In genomic region chr15:31587789-31588188, GRCm38 (mm10) we compare ENCODE assay signal across 24 mouse cellular contexts. TPM values are rescaled to one million over a fixed set of nuclear protein-coding genes. Genes with fewer than 3 reads are reported as not detected.
"Had no signal": no experiment of that assay in that cellular context is flagged by ENCODE, and none has a peak within 500 bp of the region (broad histone marks: within the 10 kb centered on the region; RNA-seq: fewer than 3 reads in every experiment).

No protein-coding gene starts in this region.

- H3K9me3 ChIP-seq: limb, embryonic 10.5 days; limb, embryonic 13.5 days; liver, embryonic 12.5 days; liver, embryonic 15.5 days; lung, embryonic 15.5 days; neural tube, embryonic 12.5 days; neural tube, embryonic 15.5 days had no signal

- H3K4me3 ChIP-seq: limb, embryonic 10.5 days; limb, embryonic 13.5 days; liver, embryonic 12.5 days; liver, embryonic 15.5 days; lung, embryonic 15.5 days; neural tube, embryonic 12.5 days; neural tube, embryonic 15.5 days had no signal

- H3K27ac ChIP-seq: kidney, postnatal 0 days; limb, embryonic 10.5 days; limb, embryonic 13.5 days; liver, embryonic 12.5 days; liver, embryonic 15.5 days; lung, embryonic 15.5 days; neural tube, embryonic 12.5 days; neural tube, embryonic 15.5 days; stomach, postnatal 0 days had no signal

- H3K4me1 ChIP-seq: limb, embryonic 10.5 days; limb, embryonic 13.5 days; lung, embryonic 15.5 days; neural tube, embryonic 12.5 days; neural tube, embryonic 15.5 days had no signal

- H3K4me2 ChIP-seq: limb, embryonic 13.5 days; liver, embryonic 12.5 days; liver, embryonic 15.5 days; lung, embryonic 15.5 days; neural tube, embryonic 12.5 days; neural tube, embryonic 15.5 days had no signal

- H3K27me3 ChIP-seq: limb, embryonic 13.5 days; liver, embryonic 12.5 days; liver, embryonic 15.5 days; lung, embryonic 15.5 days; neural tube, embryonic 12.5 days; neural tube, embryonic 15.5 days had no signal

- DNase-seq: kidney, adult 2 months; kidney, postnatal 25 days; liver; lung, adult 18-20 months; lung, postnatal 14 days; lung, postnatal 4 days; midbrain, embryonic 14.5 days; right cerebral cortex, adult 18-20 months; right cerebral cortex, postnatal 14 days; right cerebral cortex, postnatal 4 days; thymus, adult 2 months; thymus, postnatal 14 days had no signal

- H3K9ac ChIP-seq: limb, embryonic 13.5 days; liver, embryonic 12.5 days; liver, embryonic 15.5 days; lung, embryonic 15.5 days; neural tube, embryonic 12.5 days; neural tube, embryonic 15.5 days had no signal

- ATAC-seq: intestine, postnatal 0 days; liver, embryonic 12.5 days had no signal

RNA-seq across cellular contexts. Expression of gene Cmbl, which starts 22.6 kb away (rescaled TPM):
- total RNA-seq: megakaryocyte progenitor cell, adult 5-6 weeks; megakaryocyte-erythroid progenitor cell, adult 5-6 weeks had no signal
